Mouse (Mus musculus) fibroblast of lung, adult 2 months (primary cell): ENCODE results near the gene Zfp46.

Experiments used
- DNase-seq: peaks from one replicate; pipeline ENCODE4 v3.0.0-alpha.2; 2011; ENCODE audit warnings: low read depth

Gene Zfp46

GRCm38 (mm10) chr4:136284455-136284854, at the start of gene Zfp46:
Zfp46 (plus strand) TSS chr4:136284683.
- DNase-seq, result peak; percentile 35

GRCm38 (mm10) chr4:136238669-136239068, 45.8 kb upstream of the Zfp46 start:
- no peak for DNase-seq

GRCm38 (mm10) chr4:136239111-136239510, 45.4 kb upstream of the Zfp46 start:
- no peak for DNase-seq

GRCm38 (mm10) chr4:136239622-136240021, 44.9 kb upstream of the Zfp46 start:
- no peak for DNase-seq

- no peak for DNase-seq
These were observed 44.4 kb upstream of the Zfp46 start for GRCm38 (mm10) chr4:136240123-136240522.

GRCm38 (mm10) chr4:136240955-136241354, 43.5 kb upstream of the Zfp46 start:
- no peak for DNase-seq

- no peak for DNase-seq
These were observed 42.3 kb upstream of the Zfp46 start for GRCm38 (mm10) chr4:136242065-136242703.

- no peak for DNase-seq
These were observed 41.8 kb upstream of the Zfp46 start for GRCm38 (mm10) chr4:136242728-136243127.

- DNase-seq, result no peak
These were observed 40.3 kb upstream of the Zfp46 start for GRCm38 (mm10) chr4:136244208-136244607.

- no peak for DNase-seq
These were observed 38.8 kb upstream of the Zfp46 start for GRCm38 (mm10) chr4:136245681-136246080.

- DNase-seq, result no peak
These were observed 37.9 kb upstream of the Zfp46 start for GRCm38 (mm10) chr4:136246568-136246969.

- DNase-seq, result no peak
These were observed 37.1 kb upstream of the Zfp46 start for GRCm38 (mm10) chr4:136247386-136247728.

- DNase-seq, result no peak
These were observed 36.6 kb upstream of the Zfp46 start, which contains the start of gene Tcea3 for GRCm38 (mm10) chr4:136247729-136248463. Tcea3 (plus strand) TSS chr4:136247729.

- DNase-seq, result no peak
These were observed 35.8 kb upstream of the Zfp46 start for GRCm38 (mm10) chr4:136248464-136249331.

GRCm38 (mm10) chr4:136249332-136249647, 35.2 kb upstream of the Zfp46 start:
- DNase-seq, result no peak

GRCm38 (mm10) chr4:136249780-136250179, 34.7 kb upstream of the Zfp46 start:
- peak; percentile 87 for DNase-seq

- no peak for DNase-seq
These were observed 28.6 kb upstream of the Zfp46 start for GRCm38 (mm10) chr4:136255919-136256318.

GRCm38 (mm10) chr4:136256696-136257095, 27.8 kb upstream of the Zfp46 start:
- no peak for DNase-seq

- DNase-seq, result no peak
These were observed 24.6 kb upstream of the Zfp46 start for GRCm38 (mm10) chr4:136259916-136260315.

GRCm38 (mm10) chr4:136260491-136261180, 23.8 kb upstream of the Zfp46 start:
- peak; percentile 70 for DNase-seq

- DNase-seq, result no peak
These were observed 22.6 kb upstream of the Zfp46 start for GRCm38 (mm10) chr4:136261912-136262311.

- DNase-seq, result no peak
These were observed 20.9 kb upstream of the Zfp46 start for GRCm38 (mm10) chr4:136263555-136263954.
